Mouse (Mus musculus): ENCODE data around the gene Edaradd.

GRCm38 (mm10) chr13:12476886-12477285, 43.4 kb downstream of the Edaradd start:
- no peak for TF ChIP-seq CTCF (IDR thresholded peaks at IDR 0.05; ENCODE audit: low read depth)
- no peak for TF ChIP-seq EP300 (IDR thresholded peaks at IDR 0.05; ENCODE audit: low read depth)

All from heart, postnatal 0 days (tissue).